Mouse (Mus musculus) embryonic facial prominence, embryonic 11.5 days (tissue): ENCODE measurements at regions not wholly inside any gene's neighbourhood (a gene's known extent, or its start where the extent isn't known, plus 50 kb on each side); places are given as distances from the start of the nearest gene placed in this dataset.
A peak's percentile ranks its signal among the peaks of the same experiment; 100 is the strongest.

Source experiments
- ATAC-seq: fragments of 200-750 bp; cut with Nextera tagmentation; replicated peaks from 2 replicates; pipeline ENCODE4 v1.8.0; 2017; ENCODE audit warnings: low read depth; ENCODE audit not compliant: insufficient number of reproducible peaks, low FRiP score, low TSS enrichment
- DNase-seq: peaks from one replicate; pipeline ENCODE4 v3.0.0-alpha.2; 2015; ENCODE audit warnings: low spot score
- H3K27ac ChIP-seq: fragments of 300-500 bp; sonication (generic); replicated peaks from 2 replicates; pipeline ENCODE4 v1.5.1; 2014; ENCODE audit warnings: mild to moderate bottlenecking, low read depth, low read length, control low read depth
- H3K27me3 ChIP-seq: fragments of 300-500 bp; sonication (generic); 2 replicates; pipeline ENCODE4 v1.6.1; 2014; ENCODE audit warnings: mild to moderate bottlenecking, low read length, moderate library complexity, mixed read lengths; ENCODE audit not compliant: control insufficient read depth, insufficient read depth
- H3K36me3 ChIP-seq: fragments of 300-500 bp; sonication (generic); replicated peaks from 2 replicates; pipeline ENCODE4 v1.6.1; 2014; ENCODE audit warnings: low read depth, mild to moderate bottlenecking, low read length, moderate library complexity, mixed read lengths; ENCODE audit not compliant: control insufficient read depth, insufficient read depth
- H3K4me1 ChIP-seq: fragments of 300-500 bp; sonication (generic); 2 replicates; pipeline ENCODE4 v1.6.1; 2014; ENCODE audit warnings: low read length, mixed read lengths; ENCODE audit not compliant: control insufficient read depth, insufficient read depth
- H3K4me2 ChIP-seq: fragments of 300-500 bp; sonication (generic); 2 replicates; pipeline ENCODE4 v1.6.1; 2014; ENCODE audit warnings: low read depth, mild to moderate bottlenecking, control low read depth, low read length, moderate library complexity
- H3K4me3 ChIP-seq: fragments of 300-500 bp; sonication (generic); 2 replicates; pipeline ENCODE4 v1.5.1; 2014; ENCODE audit warnings: low read depth, low read length, control low read depth
- H3K9ac ChIP-seq: fragments of 300-500 bp; sonication (generic); replicated peaks from 2 replicates; pipeline ENCODE4 v1.6.1; 2014; ENCODE audit warnings: mild to moderate bottlenecking, control low read depth, low read length
- H3K9me3 ChIP-seq: fragments of 300-500 bp; sonication (generic); replicated peaks from 2 replicates; pipeline ENCODE4 v1.6.1; 2016; ENCODE audit warnings: mild to moderate bottlenecking, low read length, inconsistent platforms, mixed read lengths; ENCODE audit not compliant: control insufficient read depth
- WGBS: fragments of 180-500 bp; shearing (Covaris S2); extraction: QIAGEN DNeasy Blood & Tissue Kit; methylation state at CpG from one replicate; pipeline ENCODE4 v1.1.7; 2014; 5-methylcytosine and 5-hydroxymethylcytosine counted together

GRCm38 (mm10) chr4:39660538-39660937, 210.4 kb downstream of the 1700009N14Rik start:
- H3K27ac ChIP-seq: no peak overlapping the region
- H3K4me3 ChIP-seq: no peak overlapping the region
- ATAC-seq (no peak), DNase-seq (no peak)
- H3K9ac ChIP-seq: no peak overlapping the region
- H3K27me3 ChIP-seq: no peaks in the 10 kb centered on the region
- H3K4me1 ChIP-seq: no peaks in the 10 kb centered on the region
- H3K4me2 ChIP-seq: no peak overlapping the region
- WGBS: 69% methylated on average over 2 of the region's 2 CpGs
- H3K36me3 ChIP-seq: no peaks in the 10 kb centered on the region
- no peaks in the 10 kb centered on the region for H3K9me3 ChIP-seq

GRCm38 (mm10) chr4:39672609-39673008, 222.5 kb downstream of the 1700009N14Rik start:
- WGBS: 51% methylated on average over 7 of the region's 7 CpGs
- ATAC-seq (no peak), DNase-seq (no peak)

GRCm38 (mm10) chr4:39695236-39695635, 245.1 kb downstream of the 1700009N14Rik start:
- DNase-seq (no peak), ATAC-seq (no peak)
- no peaks in the 10 kb centered on the region for H3K27me3 ChIP-seq
- H3K36me3 ChIP-seq: no peaks in the 10 kb centered on the region
- H3K27ac ChIP-seq: no peak overlapping the region
- no peak overlapping the region for H3K4me3 ChIP-seq
- H3K9ac ChIP-seq: no peak overlapping the region
- no peaks in the 10 kb centered on the region for H3K9me3 ChIP-seq
- H3K4me1 ChIP-seq: no peaks in the 10 kb centered on the region
- WGBS: 12% methylated on average over 4 of the region's 4 CpGs
- H3K4me2 ChIP-seq: no peak overlapping the region

More at GRCm38 (mm10) chr4:39672609-39673008, 222.5 kb downstream of the 1700009N14Rik start:
- H3K4me1 ChIP-seq: no peaks in the 10 kb centered on the region
- no peaks in the 10 kb centered on the region for H3K36me3 ChIP-seq
- no peak overlapping the region for H3K27ac ChIP-seq
- no peak overlapping the region for H3K4me3 ChIP-seq
- no peaks in the 10 kb centered on the region for H3K27me3 ChIP-seq
- no peak overlapping the region for H3K9ac ChIP-seq
- H3K9me3 ChIP-seq: no peaks in the 10 kb centered on the region
- no peak overlapping the region for H3K4me2 ChIP-seq

- no peaks in the 10 kb centered on the region for H3K4me1 ChIP-seq
- WGBS: 27% methylated on average over 5 of the region's 5 CpGs
- no peak overlapping the region for H3K4me3 ChIP-seq
- no peak overlapping the region for H3K4me2 ChIP-seq
- no peak for ATAC-seq
- no peaks in the 10 kb centered on the region for H3K9me3 ChIP-seq
- H3K27me3 ChIP-seq: no peaks in the 10 kb centered on the region
- H3K9ac ChIP-seq: no peak overlapping the region
- H3K27ac ChIP-seq: no peak overlapping the region
- DNase-seq: peak; percentile 50
- H3K36me3 ChIP-seq: no peaks in the 10 kb centered on the region
These were observed 247.5 kb downstream of the 1700009N14Rik start for GRCm38 (mm10) chr4:39697565-39697964.

- no peak for DNase-seq
- H3K27me3 ChIP-seq: no peaks in the 10 kb centered on the region
- no peaks in the 10 kb centered on the region for H3K36me3 ChIP-seq
- no peak overlapping the region for H3K4me2 ChIP-seq
- H3K4me3 ChIP-seq: no peak overlapping the region
- no peak overlapping the region for H3K9ac ChIP-seq
- H3K9me3 ChIP-seq: no peaks in the 10 kb centered on the region
- no peak overlapping the region for H3K27ac ChIP-seq
- no peak for ATAC-seq
- no peaks in the 10 kb centered on the region for H3K4me1 ChIP-seq
- WGBS: 82% methylated on average over 2 of the region's 2 CpGs
These were observed 249.3 kb downstream of the 1700009N14Rik start for GRCm38 (mm10) chr4:39699347-39699746.

- H3K4me3 ChIP-seq: no peak overlapping the region
- ATAC-seq (no peak), DNase-seq (no peak)
- no peak overlapping the region for H3K27ac ChIP-seq
- WGBS: 90% methylated on average over 6 of the region's 6 CpGs
- no peaks in the 10 kb centered on the region for H3K27me3 ChIP-seq
- no peaks in the 10 kb centered on the region for H3K36me3 ChIP-seq
- no peak overlapping the region for H3K9ac ChIP-seq
- no peaks in the 10 kb centered on the region for H3K4me1 ChIP-seq
- no peaks in the 10 kb centered on the region for H3K9me3 ChIP-seq
- no peak overlapping the region for H3K4me2 ChIP-seq
These were observed 267.4 kb downstream of the 1700009N14Rik start for GRCm38 (mm10) chr4:39717477-39717876.

- Histone ChIP-seq H3K9me3 (no peaks in the 10 kb centered on the region), H3K4me3 (no peak overlapping the region), H3K27me3 (no peaks in the 10 kb centered on the region), H3K9ac (no peak overlapping the region), H3K27ac (no peak overlapping the region), H3K4me2 (no peak overlapping the region), H3K4me1 (no peaks in the 10 kb centered on the region), H3K36me3 (no peaks in the 10 kb centered on the region)
- no peak for ATAC-seq
- DNase-seq: no peak
- 77% methylated on average over 7 of the region's 7 CpGs for WGBS
These were observed 268.6 kb downstream of the 1700009N14Rik start for GRCm38 (mm10) chr4:39718691-39719090.

GRCm38 (mm10) chr4:39719951-39720350, 269.9 kb downstream of the 1700009N14Rik start:
- Histone ChIP-seq H3K36me3 (no peaks in the 10 kb centered on the region), H3K4me2 (no peak overlapping the region), H3K9me3 (no peaks in the 10 kb centered on the region), H3K27me3 (no peaks in the 10 kb centered on the region), H3K4me1 (no peaks in the 10 kb centered on the region), H3K9ac (no peak overlapping the region), H3K4me3 (no peak overlapping the region), H3K27ac (no peak overlapping the region)
- 80% methylated on average over 4 of the region's 4 CpGs for WGBS
- ATAC-seq (no peak), DNase-seq (no peak)
